Mouse (Mus musculus): ENCODE data around the gene Etl4. TPM values are rescaled to one million over a fixed set of nuclear protein-coding genes. Genes with fewer than 3 reads are reported as not detected.
A peak's percentile ranks its signal among the peaks of the same experiment; 100 is the strongest.

The Etl4 gene
- total and polyA plus RNA-seq, 2 experiments: 3.5 to 5.5 TPM

GRCm38 (mm10) chr2:20693772-20694171 is 784.2 kb downstream of the Etl4 start:
- H3K27ac ChIP-seq (replicated peaks; ENCODE audit: insufficient read depth, low read depth, low read length): no peak overlapping the region

GRCm38 (mm10) chr2:20697719-20698118 is 788.1 kb downstream of the Etl4 start:
- no peak overlapping the region for H3K27ac ChIP-seq (replicated peaks; ENCODE audit: insufficient read depth, low read depth, low read length)
- no peaks in the 10 kb centered on the region for H3K4me1 ChIP-seq (ENCODE audit: control insufficient read depth, insufficient read depth, low read length)
- H3K4me3 ChIP-seq (ENCODE audit: insufficient read depth, low read depth, low read length): no peak overlapping the region
- no peaks in the 10 kb centered on the region for H3K79me2 ChIP-seq (ENCODE audit: control insufficient read depth, insufficient read depth, low read length)
- no peak overlapping the region for H3K9ac ChIP-seq (ENCODE audit: low read depth, low read length)
- no peak for TF ChIP-seq CTCF (IDR thresholded peaks at IDR 0.05; ENCODE audit: low read depth, low read length)
- TF ChIP-seq POLR2A (IDR thresholded peaks at IDR 0.05; ENCODE audit: extremely low read depth, insufficient read depth, low read length): no peak
- no peaks in the 10 kb centered on the region for H3K36me3 ChIP-seq (ENCODE audit: control insufficient read depth, insufficient read depth, low read length)
- no peak for DNase-seq (ENCODE audit: extremely low read depth, low read depth, low spot score)
- WGBS: 78% methylated on average over 1 of the region's 1 CpGs
- H3K27me3 ChIP-seq (ENCODE audit: control insufficient read depth, insufficient read depth, low read length): no peaks in the 10 kb centered on the region

More at GRCm38 (mm10) chr2:20693772-20694171, 784.2 kb downstream of the Etl4 start:
- 94% methylated on average over 1 of the region's 1 CpGs for WGBS
- Histone ChIP-seq H3K4me1 (ENCODE audit: control insufficient read depth, insufficient read depth, low read length) (0 out of 2 replicates have a peak, but pooled peaks cover 2% of the 10 kb centered on the region), H3K36me3 (ENCODE audit: control insufficient read depth, insufficient read depth, low read length) (no peaks in the 10 kb centered on the region), H3K9ac (ENCODE audit: low read depth, low read length) (no peak overlapping the region), H3K27me3 (ENCODE audit: control insufficient read depth, insufficient read depth, low read length) (no peaks in the 10 kb centered on the region), H3K79me2 (ENCODE audit: control insufficient read depth, insufficient read depth, low read length) (no peaks in the 10 kb centered on the region; the same call in 1 of the 2 replicates), H3K4me3 (ENCODE audit: insufficient read depth, low read depth, low read length) (no peak overlapping the region)
- no peak for DNase-seq (ENCODE audit: extremely low read depth, low read depth, low spot score)
- TF ChIP-seq POLR2A (IDR thresholded peaks at IDR 0.05; ENCODE audit: extremely low read depth, insufficient read depth, low read length) (no peak), CTCF (IDR thresholded peaks at IDR 0.05; ENCODE audit: low read depth, low read length) (no peak)

- Histone ChIP-seq H3K79me2 (ENCODE audit: control insufficient read depth, insufficient read depth, low read length) (no peaks in the 10 kb centered on the region), H3K27me3 (ENCODE audit: control insufficient read depth, insufficient read depth, low read length) (no peaks in the 10 kb centered on the region), H3K36me3 (ENCODE audit: control insufficient read depth, insufficient read depth, low read length) (peaks cover 5% of the 10 kb centered on the region; the same call in 1 of the 2 replicates), H3K9ac (ENCODE audit: low read depth, low read length) (no peak overlapping the region), H3K27ac (replicated peaks; ENCODE audit: insufficient read depth, low read depth, low read length) (no peak overlapping the region), H3K4me1 (ENCODE audit: control insufficient read depth, insufficient read depth, low read length) (peaks cover 2% of the 10 kb centered on the region; the same call in 1 of the 2 replicates), H3K4me3 (ENCODE audit: insufficient read depth, low read depth, low read length) (no peak overlapping the region)
- DNase-seq (ENCODE audit: extremely low read depth, low read depth, low spot score): peak; percentile 76
- TF ChIP-seq POLR2A (IDR thresholded peaks at IDR 0.05; ENCODE audit: extremely low read depth, insufficient read depth, low read length) (no peak), CTCF (IDR thresholded peaks at IDR 0.05; ENCODE audit: low read depth, low read length) (no peak)
- 37% methylated on average over 4 of the region's 4 CpGs for WGBS
These were observed 795.5 kb downstream of the Etl4 start for GRCm38 (mm10) chr2:20705110-20705509.

- H3K4me1 ChIP-seq (ENCODE audit: control insufficient read depth, insufficient read depth, low read length): no peaks in the 10 kb centered on the region
- DNase-seq (ENCODE audit: extremely low read depth, low read depth, low spot score): no peak
- no peak overlapping the region for H3K27ac ChIP-seq (replicated peaks; ENCODE audit: insufficient read depth, low read depth, low read length)
- peaks cover 11% of the 10 kb centered on the region for H3K36me3 ChIP-seq (ENCODE audit: control insufficient read depth, insufficient read depth, low read length)
- H3K79me2 ChIP-seq (ENCODE audit: control insufficient read depth, insufficient read depth, low read length): no peaks in the 10 kb centered on the region
- 92% methylated on average over 7 of the region's 7 CpGs for WGBS
- no peaks in the 10 kb centered on the region for H3K27me3 ChIP-seq (ENCODE audit: control insufficient read depth, insufficient read depth, low read length)
- H3K9ac ChIP-seq (ENCODE audit: low read depth, low read length): no peak overlapping the region
- no peak overlapping the region for H3K4me3 ChIP-seq (ENCODE audit: insufficient read depth, low read depth, low read length)
- TF ChIP-seq CTCF (IDR thresholded peaks at IDR 0.05; ENCODE audit: low read depth, low read length): no peak
- no peak for TF ChIP-seq POLR2A (IDR thresholded peaks at IDR 0.05; ENCODE audit: extremely low read depth, insufficient read depth, low read length)
These were observed 801.0 kb downstream of the Etl4 start for GRCm38 (mm10) chr2:20710589-20710988.

- Histone ChIP-seq H3K4me3 (ENCODE audit: insufficient read depth, low read depth, low read length) (no peak overlapping the region), H3K27me3 (ENCODE audit: control insufficient read depth, insufficient read depth, low read length) (no peaks in the 10 kb centered on the region), H3K4me1 (ENCODE audit: control insufficient read depth, insufficient read depth, low read length) (no peaks in the 10 kb centered on the region), H3K27ac (replicated peaks; ENCODE audit: insufficient read depth, low read depth, low read length) (no peak overlapping the region), H3K79me2 (ENCODE audit: control insufficient read depth, insufficient read depth, low read length) (no peaks in the 10 kb centered on the region), H3K36me3 (ENCODE audit: control insufficient read depth, insufficient read depth, low read length) (peaks cover 11% of the 10 kb centered on the region), H3K9ac (ENCODE audit: low read depth, low read length) (no peak overlapping the region)
- 78% methylated on average over 2 of the region's 2 CpGs for WGBS
- no peak for DNase-seq (ENCODE audit: extremely low read depth, low read depth, low spot score)
- no peak for TF ChIP-seq CTCF (IDR thresholded peaks at IDR 0.05; ENCODE audit: low read depth, low read length)
- TF ChIP-seq POLR2A (IDR thresholded peaks at IDR 0.05; ENCODE audit: extremely low read depth, insufficient read depth, low read length): no peak
These were observed 801.4 kb downstream of the Etl4 start for GRCm38 (mm10) chr2:20711024-20711423.

- Histone ChIP-seq H3K9ac (ENCODE audit: low read depth, low read length) (no peak overlapping the region), H3K79me2 (ENCODE audit: control insufficient read depth, insufficient read depth, low read length) (no peaks in the 10 kb centered on the region), H3K27me3 (ENCODE audit: control insufficient read depth, insufficient read depth, low read length) (no peaks in the 10 kb centered on the region), H3K27ac (replicated peaks; ENCODE audit: insufficient read depth, low read depth, low read length) (no peak overlapping the region), H3K4me3 (ENCODE audit: insufficient read depth, low read depth, low read length) (no peak overlapping the region), H3K36me3 (ENCODE audit: control insufficient read depth, insufficient read depth, low read length) (no peaks in the 10 kb centered on the region; the same call in 1 of the 2 replicates), H3K4me1 (ENCODE audit: control insufficient read depth, insufficient read depth, low read length) (no peaks in the 10 kb centered on the region; the same call in 1 of the 2 replicates)
- no peak for TF ChIP-seq CTCF (IDR thresholded peaks at IDR 0.05; ENCODE audit: low read depth, low read length)
- TF ChIP-seq POLR2A (IDR thresholded peaks at IDR 0.05; ENCODE audit: extremely low read depth, insufficient read depth, low read length): no peak
- WGBS: 96% methylated on average over 4 of the region's 4 CpGs
- no peak for DNase-seq (ENCODE audit: extremely low read depth, low read depth, low spot score)
These were observed 809.5 kb downstream of the Etl4 start for GRCm38 (mm10) chr2:20719105-20719504.
